Mouse (Mus musculus) MEL-GATA-1-ER (cell line): ENCODE measurements at regions not wholly inside any gene's neighbourhood (a gene's known extent, or its start where the extent isn't known, plus 50 kb on each side); places are given as distances from the start of the nearest gene placed in this dataset.

ENCODE experiments used
- DNase-seq: peaks from one replicate; pipeline ENCODE4 v3.0.0-alpha.2; 2012; ENCODE audit warnings: low read depth; ENCODE audit errors: extremely low read depth

GRCm38 (mm10) chr7:90059249-90059628 lies 70.8 kb upstream of the Picalm start:
- DNase-seq = no peak

DNA sequence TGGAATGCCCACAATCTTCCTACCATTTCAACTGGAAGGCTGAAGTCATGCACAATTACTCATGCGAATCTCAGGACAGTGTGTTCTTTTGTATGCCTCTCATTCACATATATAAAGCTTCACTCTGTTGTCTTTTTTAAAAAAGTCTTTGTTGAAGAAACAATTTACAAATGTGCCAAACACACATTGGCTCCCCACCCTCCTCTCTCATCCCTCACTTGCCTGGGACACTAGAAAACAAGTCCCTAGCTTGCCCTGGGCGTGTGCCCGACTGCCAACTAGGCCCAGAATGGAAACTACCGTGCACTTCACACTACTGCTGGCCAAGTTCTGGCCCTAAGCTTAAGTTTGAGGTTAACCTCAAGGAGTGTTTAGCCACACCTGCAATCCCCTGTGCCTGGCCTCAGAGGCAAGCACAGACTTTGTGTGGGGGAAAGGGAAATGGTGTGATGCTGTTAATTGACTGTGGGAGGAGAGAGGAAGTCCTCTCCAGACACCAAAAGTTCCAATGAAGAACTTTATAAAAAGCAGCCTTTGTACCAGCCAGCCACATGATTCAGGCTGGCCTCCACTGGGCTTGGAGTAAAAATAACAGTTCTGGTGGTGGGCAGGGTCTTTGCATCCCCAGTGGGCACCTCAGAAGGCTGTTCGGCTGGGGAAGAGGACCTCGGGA lies 70.2 kb upstream of the Picalm start:
- no peak for DNase-seq

GRCm38 (mm10) chr7:90060343-90061175 lies 69.5 kb upstream of the Picalm start:
- peak; percentile 88 for DNase-seq

- no peak for DNase-seq
These were observed 68.3 kb upstream of the Picalm start for GRCm38 (mm10) chr7:90061701-90062100.

GRCm38 (mm10) chr7:90062874-90063273 lies 67.1 kb upstream of the Picalm start:
- peak; percentile 39 for DNase-seq

- DNase-seq = no peak
These were observed 65.8 kb upstream of the Picalm start for GRCm38 (mm10) chr7:90064198-90064597.

- no peak for DNase-seq
These were observed 64.6 kb upstream of the Picalm start for GRCm38 (mm10) chr7:90065269-90065955.

GRCm38 (mm10) chr7:90066275-90066674 lies 63.7 kb upstream of the Picalm start:
- no peak for DNase-seq

DNA sequence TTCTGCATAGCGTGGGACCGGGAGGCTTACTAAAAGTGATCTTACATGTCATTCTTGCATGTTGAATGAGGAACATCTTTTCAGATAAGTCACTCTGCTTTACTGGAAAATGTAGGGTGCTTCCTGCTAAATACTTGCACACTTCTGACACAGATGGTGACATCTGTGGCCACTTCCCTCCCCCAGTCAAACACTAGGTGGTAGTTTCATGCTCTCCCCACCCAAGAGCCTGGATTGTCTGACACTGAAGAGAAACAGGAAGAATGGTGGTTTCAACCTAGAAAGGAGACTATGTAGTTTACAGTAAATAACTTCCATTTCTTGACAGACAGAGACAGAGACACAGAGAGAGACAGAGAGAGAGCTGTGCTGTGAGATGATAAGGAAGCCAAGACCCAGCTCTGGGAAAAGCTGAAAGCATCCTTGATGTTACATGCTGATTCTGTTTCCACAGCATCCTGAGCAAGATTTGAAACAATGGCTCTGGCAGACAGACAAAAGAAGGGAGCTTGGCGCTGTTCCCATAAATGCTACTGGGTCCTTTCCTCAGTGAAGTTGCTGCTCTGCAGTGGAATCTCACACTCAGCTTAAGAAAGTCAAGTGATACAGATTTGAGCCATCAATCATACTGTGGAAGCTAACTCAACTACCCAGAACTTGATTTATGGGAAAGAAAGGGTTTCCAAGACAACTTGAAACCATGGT lies 61.9 kb upstream of the Picalm start:
- peak; percentile 50 for DNase-seq

- DNase-seq = no peak
These were observed 59.7 kb upstream of the Picalm start for GRCm38 (mm10) chr7:90070267-90070666.

DNA sequence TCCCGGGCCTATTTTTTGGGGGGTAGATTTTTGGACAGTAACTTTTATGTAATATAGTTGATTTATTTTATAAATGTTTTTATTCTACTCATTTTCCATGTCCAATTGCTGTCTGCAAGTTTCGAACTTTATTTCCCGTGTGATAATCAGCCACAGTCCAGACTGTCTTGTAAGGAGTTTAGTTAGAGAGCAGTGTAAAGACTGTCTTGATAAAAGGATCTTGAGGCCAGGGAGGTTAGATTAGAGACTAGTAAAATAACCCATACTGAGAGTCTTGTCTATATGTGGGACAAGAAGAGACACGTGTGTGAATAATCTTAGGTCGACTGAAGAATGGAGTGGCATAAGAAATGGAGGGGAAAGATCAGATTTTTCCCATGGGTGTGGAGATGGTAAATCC lies 56.1 kb upstream of the Picalm start:
- DNase-seq = no peak

- no peak for DNase-seq
These were observed 55.4 kb upstream of the Picalm start for GRCm38 (mm10) chr7:90074592-90074991.

- no peak for DNase-seq
These were observed 52.4 kb upstream of the Picalm start for GRCm38 (mm10) chr7:90077565-90077964.

- DNase-seq = peak; percentile 47
These were observed 49.8 kb upstream of the Picalm start for GRCm38 (mm10) chr7:90080083-90080772.
